Mouse (Mus musculus): ENCODE measurements around the gene Cuzd1.
A peak's percentile ranks its signal among the peaks of the same experiment; 100 is the strongest.

The Cuzd1 gene

GRCm38 (mm10) chr7:131322192-131322591, at the start of gene Cuzd1:
Cuzd1 (minus strand) TSS chr7:131322292.
- no peak for DNase-seq

- DNase-seq, result no peak
Observed at GRCm38 (mm10) chr7:131371470-131371860, 49.4 kb upstream of the Cuzd1 start.

GRCm38 (mm10) chr7:131370648-131371469, 48.8 kb upstream of the Cuzd1 start, which contains the start of gene Pstk:
Pstk (plus strand) TSS chr7:131371141.
- peak; percentile 75 to 87 for DNase-seq

- no peak for DNase-seq
Observed at GRCm38 (mm10) chr7:131364131-131364530, 42.0 kb upstream of the Cuzd1 start.

GRCm38 (mm10) chr7:131362615-131363300, 40.7 kb upstream of the Cuzd1 start, which contains the start of gene 2310057M21Rik:
2310057M21Rik (minus strand) TSS chr7:131362759.
- DNase-seq, result peak; percentile 76 to 83

GRCm38 (mm10) chr7:131362269-131362614, 40.1 kb upstream of the Cuzd1 start:
- DNase-seq, result no peak

- no peak for DNase-seq
Observed at GRCm38 (mm10) chr7:131356105-131356504, 34.0 kb upstream of the Cuzd1 start.

GRCm38 (mm10) chr7:131345856-131346541, 23.9 kb upstream of the Cuzd1 start:
- no peak for DNase-seq

GRCm38 (mm10) chr7:131337502-131338068, 15.5 kb upstream of the Cuzd1 start:
- DNase-seq, result no peak

- DNase-seq, result no peak
Observed at GRCm38 (mm10) chr7:131333564-131333963, 11.5 kb upstream of the Cuzd1 start, which contains the start of gene Fam24a. Fam24a (plus strand) TSS chr7:131333864.

- DNase-seq, result no peak
Observed at GRCm38 (mm10) chr7:131331688-131332087, 9.6 kb upstream of the Cuzd1 start.

- DNase-seq, result no peak
Observed at GRCm38 (mm10) chr7:131329416-131329815, 7.3 kb upstream of the Cuzd1 start, which contains the start of gene Fam24b. Fam24b (minus strand) TSS chr7:131329516.

GRCm38 (mm10) chr7:131327054-131327453, 5.0 kb upstream of the Cuzd1 start:
- DNase-seq, result no peak

- DNase-seq, result no peak
Observed at GRCm38 (mm10) chr7:131318340-131318739, 3.8 kb downstream of the Cuzd1 start.

GRCm38 (mm10) chr7:131317587-131317986, 4.5 kb downstream of the Cuzd1 start:
- no peak for DNase-seq

- DNase-seq, result no peak
Observed at GRCm38 (mm10) chr7:131314493-131314892, 7.6 kb downstream of the Cuzd1 start.

- no peak for DNase-seq
Observed at GRCm38 (mm10) chr7:131306733-131307132, 15.4 kb downstream of the Cuzd1 start.

- no peak for DNase-seq
Observed at GRCm38 (mm10) chr7:131303340-131303739, 18.8 kb downstream of the Cuzd1 start.

- no peak for DNase-seq
Observed at GRCm38 (mm10) chr7:131297151-131297550, 24.9 kb downstream of the Cuzd1 start.

- no peak for DNase-seq
Observed at GRCm38 (mm10) chr7:131265851-131266250, 56.2 kb downstream of the Cuzd1 start.

GRCm38 (mm10) chr7:131264251-131264650, 57.8 kb downstream of the Cuzd1 start:
- no peak for DNase-seq

GRCm38 (mm10) chr7:131260946-131261345, 61.1 kb downstream of the Cuzd1 start:
- no peak for DNase-seq

All from spleen, adult 18-20 months (tissue).